Mouse (Mus musculus) C2C12 (cell line): ENCODE data around the gene Syngr1.

Experiments
- CEBPB ChIP-seq: IDR thresholded peaks from one replicate; pipeline ENCODE4 v1.6.1; 2011; ENCODE audit warnings: low read depth, mild to moderate bottlenecking, control low read depth, moderate library complexity
- CTCF ChIP-seq: IDR thresholded peaks from one replicate; pipeline ENCODE4 v1.5.1; 2011; ENCODE audit not compliant: control insufficient read depth, insufficient read depth, insufficient read length
- USF1 ChIP-seq: IDR thresholded peaks from one replicate; pipeline ENCODE4 v1.6.1; 2011; ENCODE audit warnings: low read depth, mild to moderate bottlenecking, control low read depth, moderate library complexity

DNA sequence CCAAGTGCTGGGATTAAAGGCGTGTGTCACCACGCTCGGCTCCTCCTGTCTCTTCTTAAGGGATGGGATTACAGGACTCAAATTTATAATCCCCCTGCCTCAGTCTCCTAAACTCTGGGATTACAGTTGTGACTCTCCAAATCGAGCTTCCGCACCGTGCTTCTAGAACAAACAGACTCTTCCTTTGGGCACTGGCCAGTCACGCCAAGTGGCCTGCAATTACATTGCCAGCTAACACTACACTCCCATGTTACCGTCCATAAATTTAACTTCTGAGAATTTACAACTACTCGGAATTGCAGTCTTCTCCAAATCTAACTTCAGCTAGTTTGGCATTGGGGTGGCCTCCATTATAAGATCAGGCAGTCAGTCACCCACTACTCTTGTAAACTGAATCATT, 41.3 kb downstream of the Syngr1 start:
- TF ChIP-seq CTCF (no peak), USF1 (no peak), CEBPB (no peak)
